Mouse (Mus musculus) activated CD4-positive, CD25-positive, alpha-beta regulatory T cell, adult 4 months (primary cell): Measurements from ENCODE around the gene Acadsb. TPM values are rescaled to one million over a fixed set of nuclear protein-coding genes. Genes with fewer than 3 reads are reported as not detected.

ENCODE experiments used
- ATAC-seq: one replicate; pipeline ENCODE4 v1.8.0; 2017
- polyA plus RNA-seq, 2 experiments: library from polyadenylated mRNA; unstranded; fragments of 100-300 nt; shearing (Covaris generic); gene quantifications; one replicate each; pipeline ENCODE4 v1.2.1; 2017

The Acadsb gene
- polyA plus RNA-seq, 2 experiments from 2014 or later: 33.3 to 36.3 TPM

DNA sequence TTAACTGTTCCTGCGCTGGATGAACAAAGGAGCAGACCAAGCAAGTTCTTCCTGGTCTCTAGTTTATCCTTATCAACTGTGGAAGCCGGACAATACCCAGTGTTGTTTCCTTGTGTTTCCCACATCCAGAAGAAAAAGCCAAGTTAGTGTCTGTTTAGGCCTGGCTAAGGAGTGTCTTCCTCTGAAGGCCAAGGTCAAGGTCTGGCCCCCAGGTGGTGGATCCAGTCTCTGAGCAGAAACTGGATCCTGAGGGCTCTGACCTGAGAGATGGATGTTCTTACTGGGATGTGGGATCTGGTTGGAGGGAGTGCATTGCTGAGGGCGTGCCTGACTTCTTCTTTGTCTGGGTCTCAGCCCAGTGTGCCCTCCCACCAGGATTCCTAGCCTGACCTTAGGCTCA lies 55.3 kb downstream of the Acadsb start:
- ATAC-seq: no peak

DNA sequence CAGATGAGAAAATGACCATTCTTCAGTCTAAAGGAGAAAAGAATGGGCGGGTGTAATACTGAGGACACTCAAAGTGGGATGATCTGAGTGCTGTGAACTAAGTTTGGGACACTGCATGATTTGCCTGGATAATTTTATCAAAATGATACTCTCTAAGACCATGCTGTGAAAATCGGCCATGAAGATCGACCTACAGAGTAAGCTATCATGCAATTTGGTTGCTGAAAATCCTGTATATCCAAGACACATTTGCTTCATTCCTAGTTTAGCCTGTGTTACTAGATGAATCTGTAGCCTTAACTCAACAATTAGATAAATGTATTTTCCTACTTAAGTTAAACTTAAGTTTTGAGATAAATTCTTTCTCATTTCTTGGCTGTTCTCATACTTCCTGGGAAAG lies 56.9 kb downstream of the Acadsb start:
- ATAC-seq: no peak

DNA sequence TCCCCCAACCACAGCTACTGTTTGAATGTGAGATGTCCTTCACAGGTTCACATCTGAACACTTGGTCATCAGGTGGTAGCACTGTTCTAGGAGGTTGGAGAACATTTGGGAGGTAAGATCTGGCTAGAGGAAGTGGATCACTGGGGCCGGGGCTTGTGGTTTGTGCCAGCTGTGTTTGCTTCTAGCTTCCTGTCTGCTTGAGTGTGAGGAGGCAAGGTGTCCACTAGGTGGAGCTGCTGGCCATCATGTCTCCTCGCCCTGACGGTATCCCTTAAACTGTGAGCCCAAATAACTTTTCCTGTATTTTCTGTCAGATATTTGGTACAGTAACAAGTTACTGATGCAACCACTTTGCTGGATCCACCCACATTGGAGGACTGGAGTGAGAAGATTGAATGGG lies 59.1 kb downstream of the Acadsb start:
- ATAC-seq: peak; percentile 43

DNA sequence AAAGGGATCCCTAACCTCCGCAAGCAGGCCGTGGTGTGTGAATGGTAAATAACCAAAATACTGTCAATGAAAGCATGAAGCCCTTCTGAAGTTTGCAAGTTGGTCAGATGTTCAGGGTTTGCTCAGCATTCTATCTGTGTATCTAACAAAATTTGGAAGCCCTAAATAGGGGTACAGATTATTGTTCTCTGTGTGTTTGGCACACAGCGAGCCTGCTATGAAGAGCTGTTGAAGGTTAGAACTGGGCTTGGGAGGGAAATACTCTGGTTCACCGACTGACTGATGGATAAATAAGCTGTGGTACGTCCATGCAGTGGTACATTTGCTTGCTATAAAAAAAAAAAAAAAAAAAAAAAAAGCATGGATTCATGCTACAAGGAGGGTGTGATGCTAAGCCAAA lies 61.1 kb downstream of the Acadsb start:
- no peak for ATAC-seq

DNA sequence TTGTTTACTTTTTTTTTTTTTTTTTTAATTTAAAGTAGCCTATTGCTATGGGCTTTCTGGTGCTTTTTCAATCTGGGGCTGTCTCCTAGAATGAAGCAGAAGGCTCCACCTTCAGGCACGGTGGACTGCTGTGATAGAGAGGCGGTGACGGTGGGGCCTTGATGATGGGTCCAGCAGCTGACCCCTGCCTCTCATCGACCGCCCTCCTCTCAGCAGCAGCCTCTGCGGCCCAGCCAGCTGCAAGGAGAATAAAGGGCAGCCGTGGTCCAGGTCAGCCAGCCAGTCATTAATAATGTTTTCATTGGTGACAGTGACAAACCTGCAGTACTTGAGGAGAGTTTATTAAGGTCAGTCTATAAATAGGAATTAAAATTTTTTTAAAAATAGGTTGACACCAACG lies 66.7 kb downstream of the Acadsb start:
- no peak for ATAC-seq

DNA sequence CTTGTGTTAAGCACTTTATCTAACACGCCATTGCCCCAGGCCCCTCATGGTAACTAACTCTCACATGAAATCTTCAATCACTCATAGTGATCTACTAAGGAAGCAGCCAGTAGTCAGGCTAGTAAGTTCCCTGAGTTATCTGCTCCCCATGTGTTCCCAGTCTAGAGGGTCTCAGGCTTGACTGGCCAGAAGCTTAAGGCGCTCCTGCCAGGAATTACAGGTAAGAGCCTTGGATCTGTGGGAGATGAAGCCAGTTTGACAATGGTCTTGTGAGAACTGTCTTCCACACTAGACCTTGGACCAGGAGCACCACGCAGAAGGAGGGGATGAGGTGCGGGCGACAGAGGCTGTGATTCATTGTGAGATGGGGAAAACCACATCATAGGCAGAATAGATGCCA lies 68.0 kb downstream of the Acadsb start:
- no peak for ATAC-seq

Other genes with a start within 250 kb of the Acadsb start
- not detected for gene 5430419D17Rik, start 236.2 kb upstream of the Acadsb start, polyA plus RNA-seq
- not detected for gene Cuzd1, start 88.3 kb upstream of the Acadsb start, polyA plus RNA-seq
- gene Fam24b, start 81.1 kb upstream of the Acadsb start, polyA plus RNA-seq: not detected
- not detected for gene Fam24a, start 76.7 kb upstream of the Acadsb start, polyA plus RNA-seq
- 10 to 100 TPM; 12.7 to 18.5 TPM for gene 2310057M21Rik, start 47.8 kb upstream of the Acadsb start, polyA plus RNA-seq
- gene Pstk, start 39.5 kb upstream of the Acadsb start, polyA plus RNA-seq: 10 to 100 TPM; 33.6 to 39.6 TPM
- gene Ikzf5, start 80 bp upstream of the Acadsb start, polyA plus RNA-seq: 10 to 100 TPM; 23.1 to 28.7 TPM
- not detected for gene Hmx3, start 132.3 kb downstream of the Acadsb start, polyA plus RNA-seq
- under 1 TPM in 1 of 2 experiments, not detected in 1; 0.32 TPM for gene Hmx2, start 138.2 kb downstream of the Acadsb start, polyA plus RNA-seq
- gene Bub3, start 149.6 kb downstream of the Acadsb start, polyA plus RNA-seq: 100 to 1,000 TPM; 176 to 222 TPM